Mouse (Mus musculus): ENCODE results near the gene D7Ertd443e.
A peak's percentile ranks its signal among the peaks of the same experiment; 100 is the strongest.

Gene D7Ertd443e

GRCm38 (mm10) chr7:134289126-134289525 is 96.3 kb downstream of the D7Ertd443e start:
- DNase-seq (ENCODE audit: low spot score), result no peak

DNA sequence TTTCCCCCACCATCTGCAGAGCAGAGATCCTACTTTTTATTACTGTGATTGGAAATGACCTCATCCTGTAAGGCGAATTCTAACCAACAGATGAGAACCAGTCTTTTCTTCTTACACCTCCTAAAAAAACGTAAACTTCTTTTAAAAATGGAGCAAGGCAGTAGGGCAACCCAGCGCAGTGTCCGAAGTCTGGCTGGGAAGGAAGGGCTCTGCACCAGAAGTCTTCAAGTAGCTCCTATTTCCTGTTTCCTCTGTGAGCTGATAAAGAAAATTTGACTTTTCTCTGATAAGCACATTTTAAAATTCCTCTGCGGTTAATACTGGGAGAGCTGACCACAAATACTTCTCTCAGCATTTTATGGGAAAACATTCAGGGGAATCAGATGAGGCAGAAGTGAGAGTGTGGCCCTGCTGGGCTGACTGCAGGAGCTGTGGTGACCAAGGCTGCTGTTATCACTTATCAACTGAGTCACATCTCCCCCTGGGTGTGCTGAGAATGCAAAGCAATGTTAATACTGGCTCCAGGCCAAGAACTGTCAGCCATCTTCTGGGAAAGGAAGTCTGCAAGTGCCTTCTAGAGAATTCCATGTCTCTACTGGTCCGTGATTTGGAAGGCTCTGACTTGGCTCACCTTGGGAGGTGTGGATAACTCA is 97.8 kb downstream of the D7Ertd443e start:
- peak; percentile 51 for DNase-seq (ENCODE audit: low spot score)

DNA sequence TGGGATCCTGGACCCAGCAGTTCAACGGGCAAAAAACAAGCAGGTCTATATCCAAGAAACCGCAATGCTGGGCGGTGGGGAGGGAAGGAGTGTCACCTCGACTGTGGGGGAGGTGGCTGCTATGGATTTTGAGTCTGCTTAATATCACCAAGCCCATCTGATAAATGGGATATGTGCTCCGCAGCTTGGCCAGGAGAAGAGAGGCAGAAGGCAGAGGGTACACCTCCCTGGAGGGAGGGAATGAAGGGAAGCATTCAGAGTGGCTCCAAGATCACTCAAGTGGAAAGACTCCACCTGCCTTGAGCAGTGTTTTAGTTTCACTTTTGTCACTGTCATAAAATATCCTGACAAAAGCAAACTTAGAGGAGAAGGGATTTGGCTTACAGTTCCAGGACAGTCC is 112.5 kb downstream of the D7Ertd443e start:
- no peak for DNase-seq (ENCODE audit: low spot score)

DNA sequence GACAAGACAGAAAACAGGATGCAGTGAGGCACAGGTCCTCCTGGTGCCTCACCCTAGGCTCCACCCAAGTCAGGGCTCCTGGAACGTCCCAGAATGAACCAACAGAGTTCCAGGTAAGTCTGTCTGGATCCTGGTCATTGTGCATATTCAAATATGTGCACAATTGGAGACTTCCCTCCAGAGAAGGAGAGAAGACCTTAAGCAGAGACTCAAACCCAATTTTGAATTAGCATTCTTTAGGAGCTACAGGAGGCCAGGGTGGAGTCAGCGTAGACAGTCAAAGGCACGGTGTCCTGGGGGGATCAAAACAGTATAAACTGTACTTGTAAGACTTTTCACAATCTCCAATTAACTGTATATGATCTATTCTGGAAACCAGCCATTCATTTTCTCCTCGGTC is 113.0 kb downstream of the D7Ertd443e start:
- no peak for DNase-seq (ENCODE audit: low spot score)

DNA sequence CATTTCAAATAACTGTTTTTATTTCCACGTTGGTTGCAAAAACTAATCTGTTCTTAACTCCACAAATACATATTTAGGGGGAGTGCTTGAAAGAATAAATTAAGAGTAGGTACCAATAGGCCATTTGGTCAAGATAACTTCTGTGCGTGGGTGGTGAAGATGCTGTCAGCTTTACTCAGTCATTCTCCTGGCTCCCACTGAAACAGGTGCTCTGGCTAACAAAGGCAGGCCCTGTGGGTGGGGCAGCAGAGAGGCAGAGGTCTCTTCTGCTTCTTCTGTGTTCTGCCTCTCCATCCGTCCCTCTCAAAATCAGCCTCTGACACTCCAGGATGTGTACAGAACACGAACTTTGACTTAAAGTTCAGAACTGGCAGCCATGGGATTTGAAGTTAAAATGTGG is 119.7 kb downstream of the D7Ertd443e start:
- no peak for DNase-seq (ENCODE audit: low spot score)

- peak; percentile 41 for DNase-seq (ENCODE audit: low spot score)
Observed at GRCm38 (mm10) chr7:134263146-134263906, 122.1 kb downstream of the D7Ertd443e start.

DNA sequence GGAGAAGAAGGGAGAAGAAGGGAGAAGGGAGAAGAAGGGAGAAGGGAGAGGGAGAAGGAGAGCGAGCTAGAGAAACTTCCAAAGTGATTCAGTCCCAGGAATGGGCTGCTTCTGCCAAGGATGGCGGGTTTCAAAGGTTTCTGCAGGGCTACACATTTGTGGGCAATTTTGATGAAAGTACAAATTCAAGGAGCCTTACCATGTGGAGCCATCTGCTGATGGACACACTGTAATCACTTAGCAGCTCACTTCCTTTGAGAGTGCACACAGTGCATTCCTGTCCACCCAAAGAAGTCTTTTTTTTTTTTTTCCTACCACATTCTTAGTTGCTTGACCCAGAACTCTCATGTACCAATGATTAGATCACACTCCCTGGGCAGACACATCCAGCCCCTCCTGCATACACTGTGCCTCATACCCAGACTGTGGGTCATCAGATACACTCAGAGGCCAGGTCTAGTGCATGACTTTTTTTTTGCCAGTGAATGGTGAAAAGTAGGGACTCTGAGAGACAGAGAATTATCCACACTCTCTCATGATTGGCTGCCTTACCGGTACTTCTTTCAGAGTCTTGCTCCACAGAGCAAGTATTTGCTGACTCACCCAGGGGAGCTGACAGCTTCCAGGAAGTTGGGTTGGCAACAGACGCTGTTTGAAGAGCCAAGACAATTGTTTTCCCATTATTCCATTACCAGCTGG is 124.3 kb downstream of the D7Ertd443e start:
- peak; percentile 51 for DNase-seq (ENCODE audit: low spot score)

DNA sequence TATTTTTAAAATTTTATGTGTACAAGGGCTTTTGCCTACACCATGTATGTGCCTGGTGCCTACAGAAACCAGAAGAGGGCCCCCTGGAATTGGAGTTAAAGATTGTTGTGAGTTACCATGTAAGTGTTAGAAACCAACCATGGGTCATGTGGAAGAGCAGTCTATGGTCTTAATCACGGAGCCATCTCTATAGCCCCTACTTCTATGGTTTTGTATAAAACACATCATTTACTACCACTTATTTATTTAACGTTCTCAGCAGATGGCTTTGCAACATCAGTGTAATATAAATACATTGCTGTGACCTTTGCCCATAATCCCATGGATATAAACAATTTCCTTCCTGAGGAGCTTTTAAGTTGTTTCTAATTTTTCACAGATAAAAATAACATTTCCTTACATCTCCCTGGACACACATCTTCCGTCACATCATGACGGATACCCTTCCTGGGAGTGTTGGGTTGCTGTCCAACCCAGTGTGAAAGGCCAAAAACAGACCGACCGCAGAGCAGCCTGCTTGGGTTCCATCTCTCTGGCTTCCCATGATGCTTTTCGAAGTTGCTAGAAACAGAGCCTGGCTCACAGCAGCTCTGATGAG is 135.1 kb downstream of the D7Ertd443e start:
- no peak for DNase-seq (ENCODE audit: low spot score)

- DNase-seq (ENCODE audit: low spot score), result no peak
Observed at GRCm38 (mm10) chr7:134248041-134248440, 137.4 kb downstream of the D7Ertd443e start.

- DNase-seq (ENCODE audit: low spot score), result no peak
Observed at GRCm38 (mm10) chr7:134246624-134247023, 138.8 kb downstream of the D7Ertd443e start.

GRCm38 (mm10) chr7:134242773-134243172 is 142.7 kb downstream of the D7Ertd443e start:
- DNase-seq (ENCODE audit: low spot score), result no peak

DNA sequence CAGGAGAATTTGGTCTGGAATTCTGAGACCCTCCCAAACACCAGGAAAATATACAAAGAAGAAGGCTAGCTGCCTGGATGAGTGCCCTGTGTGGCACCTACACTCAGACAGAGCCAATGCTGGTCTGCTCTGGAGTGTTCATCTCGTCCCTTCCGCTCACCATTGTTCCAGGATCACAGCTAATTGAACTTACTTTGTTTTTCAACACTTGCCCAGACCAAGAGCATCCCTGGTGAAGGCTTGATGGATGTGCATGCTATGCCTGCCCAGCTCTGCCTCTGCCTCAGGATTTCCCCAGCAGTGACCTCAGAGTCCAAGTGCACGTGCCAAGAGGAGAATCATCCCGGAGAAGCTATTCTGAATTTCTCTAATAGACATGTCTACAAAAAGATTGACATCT is 144.2 kb downstream of the D7Ertd443e start:
- DNase-seq (ENCODE audit: low spot score), result no peak

DNA sequence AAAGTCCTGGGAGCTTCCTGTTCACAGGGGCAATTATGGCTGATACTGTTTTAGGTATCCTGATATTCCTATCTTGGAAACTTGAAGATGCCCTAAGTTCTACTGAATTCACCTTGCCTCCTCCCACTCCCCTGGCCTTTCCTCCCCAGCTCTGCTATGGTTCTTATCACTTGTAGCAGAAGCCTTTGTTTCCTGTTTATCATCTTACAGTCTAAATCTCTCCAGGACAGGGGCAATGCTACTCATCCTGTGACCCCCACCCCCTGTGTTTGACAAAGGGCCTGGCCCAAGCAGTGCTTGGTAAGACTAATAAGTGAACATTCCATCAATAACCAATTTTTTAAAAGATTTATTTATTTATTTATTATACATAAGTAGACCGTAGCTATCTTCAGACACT is 144.9 kb downstream of the D7Ertd443e start:
- no peak for DNase-seq (ENCODE audit: low spot score)

- DNase-seq (ENCODE audit: low spot score), result no peak
Observed at GRCm38 (mm10) chr7:134238863-134239262, 146.6 kb downstream of the D7Ertd443e start.

DNA sequence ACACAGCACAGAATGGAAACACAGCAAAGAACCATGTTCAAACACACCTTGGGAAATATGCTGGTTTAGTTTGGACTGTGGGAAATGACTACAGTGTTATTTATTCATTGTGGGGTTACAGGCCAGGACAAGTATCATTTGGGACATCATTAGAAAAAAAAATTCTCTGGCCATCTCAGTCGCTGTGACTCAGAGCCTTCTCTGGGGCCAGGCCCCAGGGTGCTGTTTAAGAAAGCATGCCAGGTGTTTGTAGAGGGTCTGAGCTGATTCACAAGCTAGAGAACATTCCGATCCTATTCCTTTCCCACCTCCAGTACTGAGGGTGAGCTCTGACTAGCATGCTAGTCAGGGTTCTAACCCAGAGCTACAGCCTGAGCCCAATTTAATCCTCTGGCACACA is 148.1 kb downstream of the D7Ertd443e start:
- DNase-seq (ENCODE audit: low spot score), result no peak

- no peak for DNase-seq (ENCODE audit: low spot score)
Observed at GRCm38 (mm10) chr7:134236727-134237126, 148.7 kb downstream of the D7Ertd443e start.

DNA sequence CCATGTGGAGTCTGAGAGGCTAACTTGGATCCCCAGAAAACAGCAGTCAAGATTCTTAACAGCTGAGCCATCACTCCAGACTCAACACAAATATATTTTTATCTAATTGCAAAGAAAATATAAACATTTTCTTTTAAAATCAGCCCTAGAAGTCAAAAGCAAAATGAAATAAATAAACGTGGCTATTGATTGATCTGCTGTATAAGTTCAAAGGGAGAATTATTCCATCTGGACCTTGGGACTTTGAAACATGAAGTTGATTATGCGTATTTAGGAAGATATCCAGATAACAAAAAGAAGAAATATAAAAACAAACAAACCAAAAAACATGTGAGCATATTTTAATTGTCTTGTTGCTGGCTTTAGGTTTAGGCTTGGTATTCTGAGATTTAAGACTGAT is 149.9 kb downstream of the D7Ertd443e start:
- no peak for DNase-seq (ENCODE audit: low spot score)

DNA sequence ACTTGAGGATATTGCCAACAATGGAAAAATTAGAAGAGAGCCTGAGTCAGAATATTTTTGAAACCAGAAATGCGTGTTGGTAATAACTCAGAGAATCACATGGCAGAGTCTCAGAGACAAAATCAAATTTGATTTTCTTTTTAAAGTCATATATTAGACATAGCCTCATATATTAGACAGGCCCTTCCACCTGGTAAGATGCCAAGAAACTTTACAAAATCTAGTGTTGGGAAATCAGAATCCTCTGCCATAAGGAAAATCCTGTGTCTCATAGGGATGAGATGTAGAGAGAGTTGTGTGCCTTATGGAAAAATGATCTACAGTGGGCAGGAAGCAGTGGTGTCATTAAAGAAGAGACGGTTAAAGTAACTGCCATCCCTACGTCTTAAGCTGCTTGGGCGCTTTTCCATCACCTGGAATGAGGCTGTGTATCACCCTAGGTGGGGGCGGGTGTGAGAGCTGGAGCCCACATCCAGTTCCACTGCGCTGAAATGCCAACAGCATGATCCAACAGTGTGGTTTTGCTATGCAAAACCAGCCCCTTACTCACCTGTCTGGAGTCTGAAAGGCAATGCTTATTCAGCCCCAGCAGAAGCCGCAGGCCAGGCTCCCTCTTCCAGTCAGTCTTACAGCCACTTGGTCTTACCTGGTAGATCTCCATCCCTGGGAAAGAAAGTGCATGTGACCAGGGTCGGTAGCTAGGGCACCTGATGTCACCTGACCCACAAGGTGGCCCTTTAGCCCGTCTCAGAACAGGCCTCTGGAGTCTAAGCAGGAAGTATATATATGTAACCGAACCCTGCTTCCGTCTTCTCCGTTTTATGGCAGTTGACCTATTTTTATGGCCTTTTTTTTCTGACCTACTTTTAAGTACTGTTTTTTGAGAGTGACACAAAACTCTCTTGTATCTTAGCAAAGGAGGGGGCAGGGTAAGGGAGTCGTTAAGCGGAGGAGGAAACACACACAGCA is 153.8 kb downstream of the D7Ertd443e start, which contains the start of gene Adam12:
Gene Adam12 (minus strand): TSS at position 769 of the 969 bp plus-strand sequence.
- no peak for DNase-seq (ENCODE audit: low spot score)

- DNase-seq (ENCODE audit: low spot score), result no peak
Observed at GRCm38 (mm10) chr7:134230708-134231107, 154.8 kb downstream of the D7Ertd443e start.

- no peak for DNase-seq (ENCODE audit: low spot score)
Observed at GRCm38 (mm10) chr7:134229899-134230298, 155.6 kb downstream of the D7Ertd443e start.

DNA sequence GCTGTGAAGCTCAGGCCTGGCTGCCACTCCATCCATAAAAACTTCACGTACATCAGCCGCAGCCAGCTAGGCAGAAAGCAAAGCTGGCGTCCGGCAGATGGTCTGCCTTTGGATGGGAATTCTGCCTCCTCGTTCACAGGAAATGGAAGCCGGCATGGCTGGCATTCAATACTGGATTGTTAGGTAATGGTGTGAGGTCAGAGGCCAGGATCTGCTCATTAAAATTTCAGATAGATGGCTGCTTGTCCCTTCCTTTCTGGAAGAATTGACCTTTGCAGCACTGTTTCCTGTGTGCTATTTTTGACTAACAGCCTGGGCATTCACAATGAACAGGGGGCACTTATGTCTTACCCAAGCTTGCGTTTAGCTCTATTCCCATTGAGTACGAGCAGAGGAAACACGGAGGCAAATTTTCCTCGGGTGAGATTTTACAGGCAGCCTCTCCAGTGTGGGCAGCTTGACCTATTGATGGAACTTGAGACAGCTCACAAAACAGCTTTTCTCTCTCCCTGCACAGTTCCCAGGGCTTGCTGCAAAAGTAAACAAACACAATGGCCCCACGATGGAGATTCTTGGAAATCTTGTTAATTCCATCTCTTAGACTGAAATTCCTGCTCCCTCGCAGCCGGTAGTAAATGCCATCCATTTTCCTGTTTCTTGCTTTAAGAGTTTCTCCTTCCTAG is 157.5 kb downstream of the D7Ertd443e start:
- no peak for DNase-seq (ENCODE audit: low spot score)
